Mouse (Mus musculus) midbrain, embryonic 15.5 days (tissue): ENCODE results near the gene Gna11. TPM values are rescaled to one million over a fixed set of nuclear protein-coding genes. Genes with fewer than 3 reads are reported as not detected.

Experiments
- ATAC-seq: fragments of 200-750 bp; cut with Nextera tagmentation; replicated peaks from 2 replicates; pipeline ENCODE4 v1.8.0; 2017; ENCODE audit warnings: moderate TSS enrichment
- H3K27ac ChIP-seq: fragments of 300-500 bp; sonication (generic); 2 replicates; pipeline ENCODE4 v1.5.1; 2015; ENCODE audit warnings: mild to moderate bottlenecking, inconsistent platforms
- H3K27me3 ChIP-seq: fragments of 300-500 bp; sonication (generic); replicated peaks from 2 replicates; pipeline ENCODE4 v1.6.1; 2015; ENCODE audit warnings: inconsistent platforms
- H3K36me3 ChIP-seq: fragments of 300-500 bp; sonication (generic); replicated peaks from 2 replicates; pipeline ENCODE4 v1.6.1; 2015; ENCODE audit warnings: inconsistent platforms
- H3K4me1 ChIP-seq: fragments of 300-500 bp; sonication (generic); 2 replicates; pipeline ENCODE4 v1.6.1; 2015; ENCODE audit warnings: inconsistent platforms
- H3K4me2 ChIP-seq: fragments of 300-500 bp; sonication (generic); 2 replicates; pipeline ENCODE4 v1.6.1; 2015; ENCODE audit warnings: inconsistent platforms, mild to moderate bottlenecking, moderate library complexity
- H3K4me3 ChIP-seq: fragments of 300-500 bp; sonication (generic); 2 replicates; pipeline ENCODE4 v1.5.1; 2015; ENCODE audit warnings: mild to moderate bottlenecking, inconsistent platforms
- H3K9ac ChIP-seq: fragments of 300-500 bp; sonication (generic); 2 replicates; pipeline ENCODE4 v1.6.1; 2015; ENCODE audit warnings: mild to moderate bottlenecking, inconsistent platforms
- H3K9me3 ChIP-seq: fragments of 300-500 bp; sonication (generic); 2 replicates; pipeline ENCODE4 v1.6.1; 2016; ENCODE audit warnings: inconsistent platforms
- WGBS: fragments of 180-500 bp; shearing (Covaris S2); methylation state at CpG from one replicate; pipeline ENCODE4 v1.1.7; 2015; ENCODE audit warnings: mixed read lengths; 5-methylcytosine and 5-hydroxymethylcytosine counted together
- polyA plus RNA-seq: library from polyadenylated mRNA; unstranded; fragments of >200 nt; fragmentation: Nextera tagmentation; extraction: Ambion mirVana; gene quantifications from 2 replicates; pipeline ENCODE4 v1.2.1, GENCODE M21; 2015

The Gna11 gene
- polyA plus RNA-seq, 1 experiment from 2014 or later, result 100 TPM

DNA sequence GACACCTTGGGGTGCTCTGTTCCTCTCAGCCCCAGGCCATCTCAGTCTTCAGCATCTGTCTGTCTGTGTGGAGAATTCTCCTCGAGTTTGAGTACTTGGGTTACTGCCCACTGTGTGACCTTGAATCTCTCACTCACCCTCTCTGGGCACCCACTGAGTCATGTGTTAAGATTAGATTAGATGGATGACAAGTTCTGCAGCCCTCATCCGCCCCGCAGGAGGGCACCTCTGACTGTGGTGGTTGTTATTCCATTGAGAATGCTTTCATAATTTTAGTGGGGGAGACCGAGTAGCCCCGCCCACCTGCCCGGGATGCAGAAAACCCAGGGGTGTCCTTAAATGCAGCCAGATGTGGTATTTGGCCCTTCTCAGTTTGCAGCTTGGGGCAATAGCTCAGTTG lies 18.5 kb upstream of the Gna11 start:
- Histone ChIP-seq H3K9me3 (no peaks in the 10 kb centered on the region), H3K4me2 (no peak overlapping the region), H3K4me3 (0 out of 2 replicates have a peak overlapping the region, but pooled peaks have one; percentile 9), H3K9ac (no peak overlapping the region), H3K36me3 (peaks cover 11% of the 10 kb centered on the region; the same call in 1 of the 2 replicates), H3K27ac (no peak overlapping the region), H3K4me1 (peaks cover 58% of the 10 kb centered on the region), H3K27me3 (peaks cover 31% of the 10 kb centered on the region)
- no peak for ATAC-seq
- 56% methylated on average over 6 of the region's 6 CpGs for whole genome bisulfite sequencing

DNA sequence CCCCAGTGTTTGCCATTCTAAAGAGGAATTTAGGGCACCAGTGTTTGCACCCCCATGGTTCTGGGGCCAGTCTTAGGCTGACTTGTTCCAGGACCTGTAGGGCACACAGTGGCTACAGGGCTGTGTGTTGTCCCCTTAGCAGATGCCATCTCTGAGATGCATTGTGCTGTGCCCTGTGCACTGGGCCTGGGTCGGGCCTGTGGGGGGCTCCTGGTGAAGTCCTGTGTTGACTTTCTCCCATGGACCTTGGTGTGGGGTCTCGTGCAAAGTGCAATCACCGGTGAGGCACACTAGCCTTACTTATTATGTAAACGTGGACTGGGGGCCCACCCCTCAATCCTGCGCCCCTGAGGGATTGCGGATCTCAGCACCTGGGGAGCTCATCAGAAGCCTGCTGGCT lies 17.4 kb upstream of the Gna11 start:
- H3K27me3 ChIP-seq, result peaks cover 26% of the 10 kb centered on the region
- peaks cover 11% of the 10 kb centered on the region; the same call in 1 of the 2 replicates for H3K36me3 ChIP-seq
- no peak overlapping the region for H3K27ac ChIP-seq
- H3K9me3 ChIP-seq, result no peaks in the 10 kb centered on the region
- H3K4me2 ChIP-seq, result peak overlapping the region; percentile 20
- no peak for ATAC-seq
- no peak overlapping the region for H3K9ac ChIP-seq
- 79% methylated on average over 6 of the region's 6 CpGs for WGBS
- peaks cover 51% of the 10 kb centered on the region for H3K4me1 ChIP-seq
- no peak overlapping the region for H3K4me3 ChIP-seq

DNA sequence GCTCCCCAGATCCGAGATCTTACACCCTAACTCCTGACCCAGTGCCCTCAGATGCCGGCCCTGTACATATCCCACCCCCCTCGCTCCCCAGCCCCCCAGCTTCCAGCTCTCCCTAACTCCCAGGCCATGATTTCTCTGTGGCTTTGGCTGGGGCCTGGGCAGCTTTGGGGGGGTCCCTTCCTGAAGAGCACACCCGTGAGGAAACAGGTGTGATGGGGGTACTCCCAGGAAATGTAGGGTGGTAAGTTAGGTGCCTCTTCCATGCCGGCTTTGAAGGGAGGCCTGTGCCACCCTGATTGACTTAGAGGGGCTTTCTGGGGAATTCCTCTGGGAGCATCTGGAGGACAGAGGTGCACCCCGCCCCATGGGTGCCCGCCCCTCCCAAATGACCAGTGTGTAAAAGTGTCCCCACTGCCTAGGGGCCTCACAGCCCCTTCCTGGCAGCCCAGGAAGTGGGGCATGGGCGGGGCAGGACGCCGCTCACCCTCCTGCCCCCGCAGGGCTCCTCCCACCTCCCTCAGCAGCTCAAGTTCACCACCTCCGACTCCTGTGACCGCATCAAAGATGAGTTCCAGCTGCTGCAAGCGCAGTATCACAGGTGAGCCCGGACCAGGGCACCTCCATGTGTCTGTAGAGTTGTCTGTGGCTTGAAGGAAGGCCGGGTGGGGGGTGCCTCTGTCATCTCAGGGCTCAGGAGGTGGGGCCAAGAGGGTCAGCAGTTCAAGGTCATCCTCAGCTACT lies 15.9 kb upstream of the Gna11 start:
- ATAC-seq, result peak; percentile 0; the same call in 1 of the 2 replicates
- H3K27ac ChIP-seq, result 0 out of 2 replicates have a peak overlapping the region, but pooled peaks have one; percentile 87
- WGBS, result 34% methylated on average over 16 of the region's 16 CpGs

DNA sequence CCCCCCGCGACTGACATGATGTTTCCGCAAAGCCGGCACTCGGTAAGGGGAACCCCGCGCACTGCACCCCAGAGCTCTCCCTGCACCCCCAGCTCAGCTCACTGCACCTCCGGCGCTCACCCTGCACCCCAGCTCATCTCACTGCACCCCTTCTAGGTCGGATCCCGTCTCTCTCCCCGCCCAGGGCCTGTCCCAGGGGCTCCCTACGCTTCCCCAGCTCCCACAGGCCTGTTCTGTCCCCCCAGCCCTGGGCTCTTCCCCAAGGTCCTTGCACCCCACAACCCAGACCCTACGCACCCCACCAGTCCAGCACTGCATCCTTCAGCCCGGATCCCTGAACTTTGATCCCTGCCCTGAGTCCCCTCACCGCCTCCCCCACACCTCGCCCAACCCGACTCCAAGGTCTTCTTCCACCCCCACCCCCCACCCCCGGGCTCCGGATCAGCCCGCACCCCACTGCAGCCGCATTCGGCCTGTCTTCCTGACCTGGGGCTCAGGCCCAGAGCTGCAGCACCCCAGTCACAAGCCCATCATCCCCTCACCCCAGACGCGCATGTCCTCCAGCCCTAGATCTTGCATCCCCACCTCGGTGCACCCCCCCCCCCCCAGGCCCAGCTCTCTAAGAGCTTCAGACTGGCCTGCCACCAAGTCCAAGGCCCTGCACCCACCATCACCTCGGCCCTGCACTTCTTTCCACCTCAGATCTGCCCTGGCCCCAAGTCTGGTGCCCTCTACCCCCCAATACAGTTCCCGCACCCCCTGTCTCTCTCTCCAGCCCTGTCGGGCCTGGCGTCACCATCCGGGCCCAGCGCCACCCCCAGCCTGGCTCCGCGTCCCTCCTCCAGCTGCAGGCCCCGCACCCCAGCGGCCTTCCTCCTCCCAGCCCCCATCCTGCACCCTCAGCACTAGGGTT lies 14.9 kb upstream of the Gna11 start:
- Histone ChIP-seq H3K4me1 (peaks cover 46% of the 10 kb centered on the region), H3K27ac (peak overlapping the region; percentile 87)
- under 1% methylated on average over 36 of the region's 36 CpGs for WGBS

More for the DNA sequence above, 15.9 kb upstream of the Gna11 start:
- no peaks in the 10 kb centered on the region for H3K9me3 ChIP-seq
- peak overlapping the region; percentile 99 for H3K9ac ChIP-seq
- peak overlapping the region; percentile 89 for H3K4me2 ChIP-seq
- peaks cover 51% of the 10 kb centered on the region for H3K4me1 ChIP-seq
- H3K27me3 ChIP-seq, result peaks cover 14% of the 10 kb centered on the region
- H3K4me3 ChIP-seq, result peak overlapping the region; percentile 95
- peaks cover 11% of the 10 kb centered on the region; the same call in 1 of the 2 replicates for H3K36me3 ChIP-seq

DNA sequence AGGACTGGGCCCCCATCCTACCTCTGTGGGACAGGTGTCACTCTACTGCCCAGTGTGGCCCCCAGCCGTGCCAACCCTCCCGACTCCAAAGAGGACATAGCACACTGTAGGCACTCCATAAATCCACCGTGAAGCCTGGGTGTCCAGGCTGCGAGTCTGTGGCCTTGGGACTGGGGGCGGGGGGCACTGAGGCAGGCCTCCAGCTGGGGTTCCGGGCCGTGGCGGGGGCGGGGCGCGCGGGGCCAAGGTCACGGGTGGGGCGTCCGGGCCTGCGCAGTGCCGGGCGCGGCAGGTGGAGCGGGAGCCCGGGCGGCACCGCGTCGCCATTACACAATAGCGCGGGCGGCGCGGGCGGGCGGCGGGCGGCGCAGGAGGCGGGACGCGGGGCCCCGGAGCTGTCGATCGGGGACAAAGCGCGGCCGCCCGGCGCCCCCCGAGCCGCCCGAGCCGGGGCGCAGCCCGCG lies 14.2 kb upstream of the Gna11 start, which contains the start of gene Aes:
Gene Aes, plus strand, starts transcription at position 326 of the 464 bp plus-strand sequence.
- Histone ChIP-seq H3K36me3 (no peaks in the 10 kb centered on the region), H3K27ac (peak within 1 kb of the TSS; percentile 87), H3K4me3 (peak within 1 kb of the TSS; percentile 95), H3K9ac (peak within 1 kb of the TSS; percentile 99), H3K27me3 (no peaks in the 10 kb centered on the region), H3K4me2 (peak within 1 kb of the TSS; percentile 89), H3K9me3 (no peaks in the 10 kb centered on the region), H3K4me1 (peaks cover 40% of the 10 kb centered on the region)
- WGBS, result 1% methylated on average over 51 of the region's 53 CpGs
- peak; percentile 57 for ATAC-seq

More for the DNA sequence above, 14.9 kb upstream of the Gna11 start:
- Histone ChIP-seq H3K9me3 (no peaks in the 10 kb centered on the region), H3K9ac (peak overlapping the region; percentile 99), H3K27me3 (peaks cover 4% of the 10 kb centered on the region), H3K4me3 (peak overlapping the region; percentile 95), H3K36me3 (0 out of 2 replicates have a peak, but pooled peaks cover 6% of the 10 kb centered on the region), H3K4me2 (peak overlapping the region; percentile 89)
- peak; percentile 49 for ATAC-seq

DNA sequence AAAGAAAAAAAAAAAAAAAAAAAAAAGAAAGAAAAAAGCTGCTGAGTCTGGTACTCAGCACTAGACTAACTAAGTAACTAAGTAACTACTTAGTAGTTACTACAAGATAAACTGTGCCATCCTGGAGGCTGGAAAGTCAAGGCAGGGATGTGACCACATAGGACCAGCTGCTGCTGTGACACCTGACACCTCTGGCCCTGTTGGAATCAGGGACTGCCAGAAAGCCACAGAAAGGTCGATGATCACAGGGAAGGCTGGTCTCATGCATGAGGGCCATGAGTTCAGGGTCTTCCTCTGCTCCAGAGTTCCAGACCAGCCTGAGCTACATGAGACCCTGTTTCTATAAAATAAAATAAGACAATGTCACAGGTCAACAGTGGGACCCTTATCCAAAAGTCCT lies 12.5 kb upstream of the Gna11 start:
- 47% methylated on average over 1 of the region's 1 CpGs for WGBS
- Histone ChIP-seq H3K36me3 (no peaks in the 10 kb centered on the region), H3K4me1 (peaks cover 25% of the 10 kb centered on the region), H3K4me2 (no peak overlapping the region), H3K4me3 (no peak overlapping the region), H3K9ac (no peak overlapping the region), H3K27me3 (no peaks in the 10 kb centered on the region), H3K9me3 (no peaks in the 10 kb centered on the region), H3K27ac (no peak overlapping the region)
- no peak for ATAC-seq

DNA sequence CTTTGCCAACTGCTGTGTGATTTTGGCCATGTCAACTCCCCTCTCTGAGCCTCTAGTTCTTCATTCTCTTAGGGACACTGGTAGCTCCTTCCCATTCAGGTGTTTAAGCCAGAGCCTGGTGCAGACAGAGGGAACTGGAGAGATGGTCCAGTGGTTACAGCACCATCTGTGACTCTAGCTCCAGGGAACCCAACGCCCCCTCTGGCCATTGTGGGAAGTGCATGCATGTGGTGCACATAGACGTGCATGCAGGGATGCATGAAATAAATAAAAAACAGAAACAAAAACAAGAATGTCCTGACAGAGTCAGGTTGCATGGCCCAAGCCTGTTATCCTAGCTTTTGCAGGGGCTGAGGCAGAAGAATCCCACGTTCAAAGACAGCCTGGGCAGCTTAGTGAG lies 11.3 kb upstream of the Gna11 start:
- Histone ChIP-seq H3K27me3 (no peaks in the 10 kb centered on the region), H3K9ac (no peak overlapping the region), H3K4me3 (no peak overlapping the region), H3K9me3 (no peaks in the 10 kb centered on the region), H3K36me3 (no peaks in the 10 kb centered on the region), H3K27ac (no peak overlapping the region), H3K4me2 (no peak overlapping the region), H3K4me1 (peaks cover 24% of the 10 kb centered on the region)
- 80% methylated on average over 3 of the region's 3 CpGs for WGBS
- ATAC-seq, result no peak

DNA sequence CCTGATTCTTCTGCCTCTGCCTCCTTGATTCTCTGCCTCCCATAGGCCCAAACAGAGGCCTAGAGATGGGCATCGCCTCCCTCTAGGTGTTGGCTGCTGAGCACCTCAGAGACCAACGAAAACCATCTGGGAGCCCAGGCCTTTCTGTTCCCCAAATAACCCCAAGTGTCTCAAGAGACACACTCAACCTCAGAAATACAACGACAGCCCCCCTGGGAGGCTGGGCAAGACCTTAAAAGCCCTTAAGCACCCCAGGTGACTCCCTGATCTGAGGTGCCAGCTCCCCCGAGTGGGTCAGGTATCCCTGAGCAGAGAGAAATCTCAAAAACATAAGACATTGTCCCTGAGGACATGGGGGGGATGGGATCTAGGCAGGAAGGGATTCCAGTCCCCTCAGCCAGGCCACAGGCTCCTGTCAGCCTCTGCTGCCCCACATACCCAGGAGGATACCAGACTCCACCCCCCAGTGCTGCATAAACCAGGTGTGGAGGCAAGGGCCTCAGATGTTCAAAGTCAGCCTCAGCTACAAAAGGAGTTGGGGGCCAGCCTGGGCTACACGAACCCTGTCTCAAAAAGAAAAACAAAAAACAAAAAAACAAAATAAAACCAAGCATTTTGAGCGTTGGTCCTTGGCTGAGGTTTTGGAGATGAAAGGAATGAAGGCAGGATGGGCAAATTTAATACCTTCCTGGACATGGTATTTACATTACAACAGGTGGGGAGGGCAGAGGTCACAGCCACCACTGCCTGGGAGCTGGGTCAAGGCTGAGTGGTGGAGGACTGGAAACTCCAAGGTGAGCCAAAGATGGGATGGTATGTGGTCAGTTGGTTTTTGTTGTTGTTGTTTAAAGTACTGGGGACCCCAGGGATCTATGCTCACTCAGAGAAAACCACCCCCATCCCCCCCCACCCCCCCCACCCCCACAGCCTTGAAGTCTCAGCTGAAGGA lies 9.1 kb upstream of the Gna11 start:
- H3K27ac ChIP-seq, result no peak overlapping the region
- no peaks in the 10 kb centered on the region for H3K36me3 ChIP-seq
- no peak overlapping the region for H3K4me2 ChIP-seq
- peaks cover 12% of the 10 kb centered on the region for H3K4me1 ChIP-seq
- 88% methylated on average over 6 of the region's 6 CpGs for WGBS
- no peak overlapping the region for H3K9ac ChIP-seq
- H3K4me3 ChIP-seq, result no peak overlapping the region
- no peaks in the 10 kb centered on the region for H3K9me3 ChIP-seq
- H3K27me3 ChIP-seq, result no peaks in the 10 kb centered on the region
- no peak for ATAC-seq

DNA sequence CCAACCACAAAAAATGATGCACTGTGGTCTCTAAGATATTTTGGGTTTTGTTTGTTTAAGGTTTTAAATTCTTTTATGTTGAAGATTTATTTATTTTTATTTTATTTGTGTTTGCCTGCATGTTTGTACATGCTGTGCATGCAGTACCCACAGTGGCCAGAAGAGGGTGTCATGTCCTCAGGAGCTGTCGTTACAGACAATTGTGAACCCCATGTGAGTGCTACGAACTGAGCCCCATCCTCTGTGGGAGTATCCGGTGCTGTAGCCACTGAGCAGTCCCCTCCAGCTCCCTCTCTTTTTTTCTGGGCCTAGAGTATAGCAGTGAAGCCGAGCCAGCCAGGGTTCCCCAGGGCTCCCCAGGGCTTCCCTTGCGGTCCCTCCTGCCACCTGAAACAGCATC lies 8.2 kb upstream of the Gna11 start:
- no peaks in the 10 kb centered on the region for H3K36me3 ChIP-seq
- ATAC-seq, result no peak

DNA sequence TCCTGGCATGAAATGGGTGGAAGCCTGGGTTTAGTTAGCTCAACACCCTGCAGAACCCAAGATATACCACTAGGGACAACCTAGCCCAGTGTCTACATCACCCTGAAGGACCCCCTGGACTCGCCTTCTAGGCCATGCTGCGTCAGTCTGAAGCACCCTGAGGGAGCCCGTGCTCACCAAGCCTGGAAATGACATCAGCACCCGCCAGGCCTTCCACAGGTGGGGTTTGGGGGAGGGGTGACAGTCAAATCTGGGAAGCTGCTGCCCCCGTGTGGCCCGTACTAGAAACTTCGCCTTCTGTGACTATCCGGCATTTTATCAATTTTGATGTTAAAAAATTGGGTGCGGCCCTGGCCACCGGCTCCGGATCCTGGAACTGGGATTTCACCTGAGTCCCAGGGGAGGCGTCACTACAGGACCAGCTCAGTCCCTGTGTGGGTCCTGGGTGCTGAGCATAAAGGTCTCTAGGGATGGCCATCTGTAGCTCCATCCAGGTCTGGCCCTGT lies 6.7 kb upstream of the Gna11 start:
- no peaks in the 10 kb centered on the region for H3K27me3 ChIP-seq
- H3K9ac ChIP-seq, result peak overlapping the region; percentile 18; the same call in 1 of the 2 replicates
- H3K9me3 ChIP-seq, result no peaks in the 10 kb centered on the region
- 0 out of 2 replicates have a peak overlapping the region, but pooled peaks have one; percentile 23 for H3K27ac ChIP-seq
- H3K4me2 ChIP-seq, result peak overlapping the region; percentile 25; the same call in 1 of the 2 replicates
- ATAC-seq, result peak; percentile 86
- H3K4me3 ChIP-seq, result no peak overlapping the region
- peaks cover 7% of the 10 kb centered on the region for H3K4me1 ChIP-seq
- H3K36me3 ChIP-seq, result no peaks in the 10 kb centered on the region
- WGBS, result 5% methylated on average over 12 of the region's 12 CpGs

More for the DNA sequence above, 8.2 kb upstream of the Gna11 start:
- WGBS, result 86% methylated on average over 5 of the region's 5 CpGs
- Histone ChIP-seq H3K27me3 (no peaks in the 10 kb centered on the region), H3K9ac (no peak overlapping the region), H3K4me2 (no peak overlapping the region), H3K9me3 (no peaks in the 10 kb centered on the region), H3K27ac (no peak overlapping the region), H3K4me1 (peaks cover 7% of the 10 kb centered on the region), H3K4me3 (no peak overlapping the region)

DNA sequence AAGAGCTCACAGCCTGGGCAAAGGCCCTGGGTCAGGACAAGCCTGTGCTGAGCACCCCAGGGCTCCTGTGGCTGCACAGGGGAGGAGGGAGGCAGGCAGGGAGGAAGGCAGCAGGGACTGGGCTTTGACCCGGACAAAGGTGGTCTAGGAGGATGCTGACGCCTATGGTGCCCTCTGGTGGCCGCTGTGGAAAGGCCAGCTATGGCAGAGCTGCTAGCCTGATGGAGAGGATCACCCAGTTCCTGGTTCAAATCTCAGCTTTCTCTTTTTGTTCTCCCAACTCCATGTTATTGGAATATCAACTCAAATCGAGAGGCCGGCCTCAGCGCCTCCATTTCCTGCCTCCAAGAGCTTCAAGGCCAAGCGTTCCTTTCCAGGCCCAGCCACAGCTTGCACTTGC lies 5.3 kb upstream of the Gna11 start:
- no peak for ATAC-seq
- Histone ChIP-seq H3K4me1 (peaks cover 11% of the 10 kb centered on the region), H3K27me3 (no peaks in the 10 kb centered on the region), H3K4me2 (no peak overlapping the region), H3K9ac (no peak overlapping the region), H3K4me3 (no peak overlapping the region), H3K27ac (no peak overlapping the region), H3K36me3 (no peaks in the 10 kb centered on the region), H3K9me3 (no peaks in the 10 kb centered on the region)
- 9% methylated on average over 7 of the region's 7 CpGs for WGBS
